Mouse (Mus musculus) thymus, postnatal 25 days (tissue): Measurements from ENCODE around the gene Tspan1.

Source experiments
- DNase-seq: peaks from one replicate; pipeline ENCODE4 v3.0.0; 2022

Gene Tspan1

GRCm38 (mm10) chr4:116123602-116124519 lies 43.5 kb downstream of the Tspan1 start, which contains the start of the genes Rad54l and Pomgnt1:
Gene Rad54l (minus strand): TSS chr4:116123690.
Gene Pomgnt1 (plus strand): TSS chr4:116123840.
- peak; percentile 78 for DNase-seq

- DNase-seq = no peak
Measured at GRCm38 (mm10) chr4:116122762-116123161, 44.6 kb downstream of the Tspan1 start.
